Mouse (Mus musculus) brain, adult 10 weeks (tissue): Measurements from ENCODE around the gene Cpne8. TPM values are rescaled to one million over a fixed set of nuclear protein-coding genes. Genes with fewer than 3 reads are reported as not detected.

ENCODE experiments used
- polyA plus RNA-seq: library from polyadenylated mRNA; stranded (reverse); fragments of 350-450 nt; fragmentation: Illumina TruSeq; extraction: RNeasy Lipid Tissue Mini Kit (QIAGEN cat#74804); gene quantifications from one replicate; pipeline ENCODE4 v1.2.3, GENCODE M21; 2015; ENCODE audit warnings: low read depth, low replicate concordance

The Cpne8 gene
- 26.5 TPM for polyA plus RNA-seq

GRCm38 (mm10) chr15:90678985-90679759 lies at the start of gene Cpne8:
Cpne8 (minus strand) TSS chr15:90679432.

